In the genomic region with DNA sequence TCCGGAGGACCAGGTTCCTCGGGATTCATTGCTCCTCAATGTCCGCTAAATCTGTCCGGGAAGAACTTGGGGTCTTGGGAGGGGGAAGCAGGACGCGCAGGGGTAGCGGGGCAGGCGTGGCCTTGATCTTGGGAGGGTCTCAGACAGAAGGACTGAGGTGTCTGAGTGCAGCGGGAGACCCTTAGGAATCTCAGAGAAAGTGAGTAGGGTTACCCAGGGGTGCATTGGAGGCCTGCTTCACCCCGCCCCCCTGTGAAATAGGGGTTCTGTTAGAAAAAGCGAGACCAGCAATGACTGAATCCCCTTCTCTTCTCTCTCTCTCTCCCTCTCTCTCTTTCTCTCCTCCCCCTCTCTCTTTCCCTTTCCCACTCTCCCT, we compare ENCODE assay signal across 8 mouse cellular contexts. TPM values are rescaled to one million over a fixed set of nuclear protein-coding genes. Genes with fewer than 3 reads are reported as not detected.
DNase-seq lines count a peak whose midpoint lies in the region; ATAC-seq and TF ChIP-seq lines count a peak whose summit lies in the region.

No protein-coding gene starts in this region.

- ATAC-seq in liver, embryonic 12.5 days, result peak; percentile 33; the same call in 1 of the 2 replicates
- ATAC-seq in stomach, postnatal 0 days (ENCODE audit: low FRiP score, low TSS enrichment), result peak; percentile 15

- peak overlapping the region; percentile 87 for H3K27ac ChIP-seq in gastrocnemius, adult 2 months
- H3K27ac ChIP-seq in testis, adult 2 months (ENCODE audit: control insufficient read depth, insufficient read depth, low read depth, low read length), result peak overlapping the region; percentile 47
- no peak overlapping the region for H3K27ac ChIP-seq in liver, embryonic 12.5 days
- no peak overlapping the region; the same call in 1 of the 2 replicates for H3K27ac ChIP-seq in stomach, postnatal 0 days (replicated peaks)

- no peak for TF ChIP-seq POLR2A in testis, adult 2 months (IDR thresholded peaks at IDR 0.05; ENCODE audit: control insufficient read depth, low read depth, low read length)

- no peak for TF ChIP-seq CTCF in gastrocnemius, adult 2 months (IDR thresholded peaks at IDR 0.05)
- TF ChIP-seq CTCF in testis, adult 2 months (IDR thresholded peaks at IDR 0.05; ENCODE audit: control insufficient read depth, insufficient read depth, insufficient replicate concordance, low read depth, low read length), result no peak
- TF ChIP-seq CTCF in stomach, postnatal 0 days (IDR thresholded peaks at IDR 0.05; ENCODE audit: low read depth), result no peak

- H3K36me3 ChIP-seq in testis, adult 2 months (ENCODE audit: control insufficient read depth, insufficient read depth, low read length), result no peaks in the 10 kb centered on the region
- H3K36me3 ChIP-seq in liver, embryonic 12.5 days, result no peaks in the 10 kb centered on the region
- no peaks in the 10 kb centered on the region for H3K36me3 ChIP-seq in stomach, postnatal 0 days (ENCODE audit: control insufficient read depth, insufficient read depth, low read length)

- intact Hi-C loops in gastrocnemius, adult 2 months (cut with DNase I), result no loop called here

- H3K27me3 ChIP-seq in testis, adult 2 months (ENCODE audit: control insufficient read depth, insufficient read depth, low read length), result no peaks in the 10 kb centered on the region
- H3K27me3 ChIP-seq in liver, embryonic 12.5 days (replicated peaks), result 0 out of 2 replicates have a peak, but pooled peaks cover 4% of the 10 kb centered on the region
- no peaks in the 10 kb centered on the region for H3K27me3 ChIP-seq in stomach, postnatal 0 days (ENCODE audit: control insufficient read depth, insufficient read depth, low read length)

- peak overlapping the region; percentile 89 for H3K4me2 ChIP-seq in liver, embryonic 12.5 days
- peak overlapping the region; percentile 90 for H3K4me2 ChIP-seq in stomach, postnatal 0 days (replicated peaks; ENCODE audit: low read depth)

- DNase-seq in gastrocnemius, adult 2 months, result no peak
- DNase-seq in gastrocnemius, postnatal 4 days (ENCODE audit: low spot score in 2 of 2), result no peak
- no peak for DNase-seq in testis, postnatal 14 days (ENCODE audit: low spot score)
- no peak for DNase-seq in stomach, postnatal 0 days (ENCODE audit: low spot score)
- DNase-seq in spleen, postnatal 36 days (ENCODE audit: low spot score in 2 of 2), result no peak
- no peak for DNase-seq in layer of hippocampus, postnatal 14 days (ENCODE audit: low spot score in 2 of 2)

- no peaks in the 10 kb centered on the region for H3K9me3 ChIP-seq in liver, embryonic 12.5 days (replicated peaks)
- H3K9me3 ChIP-seq in stomach, postnatal 0 days (ENCODE audit: control insufficient read depth, low read length), result no peaks in the 10 kb centered on the region

- no peak for TF ChIP-seq EP300 in stomach, postnatal 0 days (optimal IDR thresholded peaks at IDR 0.05)

- H3K4me3 ChIP-seq in gastrocnemius, adult 2 months, result peak overlapping the region; percentile 90
- peak overlapping the region; percentile 92 for H3K4me3 ChIP-seq in testis, adult 2 months (ENCODE audit: control insufficient read depth, low read depth, low read length)
- H3K4me3 ChIP-seq in liver, embryonic 12.5 days, result peak overlapping the region; percentile 62
- peak overlapping the region; percentile 61 for H3K4me3 ChIP-seq in stomach, postnatal 0 days (ENCODE audit: low read depth, low read length)

- peaks cover 16% of the 10 kb centered on the region for H3K4me1 ChIP-seq in testis, adult 2 months (ENCODE audit: control insufficient read depth, insufficient read depth, low read length)
- H3K4me1 ChIP-seq in liver, embryonic 12.5 days, result peaks cover 21% of the 10 kb centered on the region
- H3K4me1 ChIP-seq in stomach, postnatal 0 days (replicated peaks; ENCODE audit: control insufficient read depth, insufficient read depth), result no peaks in the 10 kb centered on the region

- peak overlapping the region; percentile 57 for H3K9ac ChIP-seq in liver, embryonic 12.5 days
- peak overlapping the region; percentile 64 for H3K9ac ChIP-seq in stomach, postnatal 0 days (ENCODE audit: low read length)

- 4% methylated on average over 11 of the region's 11 CpGs for WGBS in liver, embryonic 12.5 days (ENCODE audit: insufficient replicate concordance)
- whole genome bisulfite sequencing in stomach, postnatal 0 days, result 3% methylated on average over 11 of the region's 11 CpGs

RNA-seq across cellular contexts. Expression of a gene that starts 0.4 kb away (rescaled TPM):
- total RNA-seq in gastrocnemius, adult 2 months (2021), result 10 to 100 TPM; 13.9 to 19.7 TPM
- 10 to 100 TPM; 18.9 to 22.9 TPM for total RNA-seq in gastrocnemius, postnatal 4 days (2021)
- polyA plus RNA-seq in testis, adult 2 months (2012; rRNA removed), result 23.0 and 28.8 TPM in 2 replicates
- polyA plus RNA-seq in liver, embryonic 12.5 days (2016; fragmentation: Nextera tagmentation; extraction: Ambion mirVana), result 3.3 and 4.2 TPM in 2 replicates
- 9.2 and 9.4 TPM in 2 replicates for polyA plus RNA-seq in stomach, postnatal 0 days (2015; fragmentation: Nextera tagmentation; extraction: Ambion mirVana)
- 1 to 10 TPM; 5.2 to 5.6 TPM for total RNA-seq in layer of hippocampus, postnatal 14 days (2021)

RNA-seq across cellular contexts. Expression of a gene that starts 20.1 kb away (rescaled TPM):
- total RNA-seq in gastrocnemius, adult 2 months (2021), result 10 to 100 TPM; 12.3 to 14.4 TPM
- 10 to 100 TPM; 23.0 to 24.4 TPM for total RNA-seq in gastrocnemius, postnatal 4 days (2021)
- polyA plus RNA-seq in testis, adult 2 months (2012; rRNA removed), result 16.3 and 21.3 TPM in 2 replicates
- 38.9 and 41.5 TPM in 2 replicates for polyA plus RNA-seq in liver, embryonic 12.5 days (2016; fragmentation: Nextera tagmentation; extraction: Ambion mirVana)
- 18.5 and 20.9 TPM in 2 replicates for polyA plus RNA-seq in stomach, postnatal 0 days (2015; fragmentation: Nextera tagmentation; extraction: Ambion mirVana)
- 10 to 100 TPM; 26.3 to 29.6 TPM for total RNA-seq in layer of hippocampus, postnatal 14 days (2021)

RNA-seq across cellular contexts. Expression of a gene that starts 35.4 kb away (rescaled TPM):
- 100 to 1,000 TPM; 129 to 145 TPM for total RNA-seq in gastrocnemius, adult 2 months (2021)
- 100 to 1,000 TPM; 179 to 184 TPM for total RNA-seq in gastrocnemius, postnatal 4 days (2021)
- 88.5 and 101 TPM in 2 replicates for polyA plus RNA-seq in testis, adult 2 months (2012; rRNA removed)
- 110 and 112 TPM in 2 replicates for polyA plus RNA-seq in liver, embryonic 12.5 days (2016; fragmentation: Nextera tagmentation; extraction: Ambion mirVana)
- polyA plus RNA-seq in stomach, postnatal 0 days (2015; fragmentation: Nextera tagmentation; extraction: Ambion mirVana), result 135 and 146 TPM in 2 replicates
- total RNA-seq in layer of hippocampus, postnatal 14 days (2021), result 100 to 1,000 TPM; 118 to 121 TPM

Comparison
In these comparisons a context has a peak if more than half of its experiments do, and no peak if none do; other contexts are left out.
1. H3K27ac ChIP-seq: peak in gastrocnemius, adult 2 months (single experiment) and testis, adult 2 months (single experiment); none in liver, embryonic 12.5 days (single experiment) and stomach, postnatal 0 days (single experiment).
2. Peak in every context shown above with its lines, with median percentiles within 50 percentile points of each other: H3K4me3 ChIP-seq.